Mouse (Mus musculus) CH12.LX (cell line): ENCODE results near the gene Stard8. TPM values are rescaled to one million over a fixed set of nuclear protein-coding genes. Genes with fewer than 3 reads are reported as not detected.
"Not testable (repeated sequence)": the region's sequence is repeated elsewhere in the genome, so short reads cannot be mapped to it uniquely, and the experiment has no call there.

Experiments used
- DNase-seq: peaks from one replicate; pipeline ENCODE4 v3.0.0-alpha.2; 2013; ENCODE audit errors: extremely low read depth
- H3K27ac ChIP-seq: 2 replicates; pipeline ENCODE4 v1.5.1; 2012; ENCODE audit warnings: low read depth, mild to moderate bottlenecking, control low read depth, moderate library complexity; ENCODE audit not compliant: insufficient read depth
- H3K27me3 ChIP-seq: replicated peaks from 2 replicates; pipeline ENCODE3; 2012; ENCODE audit warnings: inconsistent platforms
- H3K36me3 ChIP-seq, 2 experiments: replicated peaks in 1 of 2; 2 replicates each; pipeline versions ENCODE3 to v1.6.1; 2012; ENCODE audit warnings: inconsistent platforms in 1 of 2, low read length in 1 of 2, mild to moderate bottlenecking in 1 of 2, mixed read lengths in 1 of 2, moderate library complexity in 1 of 2; ENCODE audit not compliant: control insufficient read depth in 1 of 2, insufficient read depth in 1 of 2
- H3K4me1 ChIP-seq, 2 experiments: 2 replicates each; pipeline ENCODE4 v1.6.1; 2012; ENCODE audit warnings: inconsistent platforms in 1 of 2, moderate library complexity in 1 of 2; ENCODE audit not compliant: insufficient read depth in 2 of 2, control insufficient read depth in 1 of 2
- H3K4me2 ChIP-seq: 2 replicates; pipeline ENCODE4 v1.6.1; 2012; ENCODE audit warnings: low read depth, mild to moderate bottlenecking, control low read depth; ENCODE audit not compliant: poor library complexity, insufficient read depth, severe bottlenecking
- H3K4me3 ChIP-seq, 3 experiments: fragments of 150-350 bp in 1 of 3; sonication (generic) in 1 of 3; replicated peaks in 1 of 3; 2 replicates each; pipeline versions ENCODE3 to v1.5.1; 2011 to 2012; ENCODE audit warnings: low read depth in 2 of 3, low read length in 2 of 3, mild to moderate bottlenecking in 2 of 3, moderate library complexity in 2 of 3, control low read depth in 1 of 3, improper control_type of control experiment in 1 of 3, inconsistent platforms in 1 of 3, mixed read lengths in 1 of 3; ENCODE audit not compliant: poor library complexity in 1 of 3
- H3K79me2 ChIP-seq: replicated peaks from 2 replicates; pipeline ENCODE4 v1.6.1; 2012; ENCODE audit warnings: mild to moderate bottlenecking, moderate library complexity; ENCODE audit not compliant: control insufficient read depth, poor library complexity, insufficient read depth, severe bottlenecking; ENCODE audit errors: extremely low read depth
- H3K9ac ChIP-seq: 2 replicates; pipeline ENCODE4 v1.6.1; 2012; ENCODE audit warnings: low read depth, mild to moderate bottlenecking, control low read depth, moderate library complexity; ENCODE audit not compliant: insufficient read depth
- H3K9me3 ChIP-seq: replicated peaks from 2 replicates; pipeline ENCODE3; 2012; ENCODE audit warnings: low read length, inconsistent platforms, mixed read lengths
- HCFC1 ChIP-seq: IDR thresholded peaks from 2 replicates; pipeline ENCODE4 v1.6.1; 2012; ENCODE audit warnings: low read depth, mild to moderate bottlenecking, inconsistent platforms, low read length, improper control_type of control experiment
- MAX ChIP-seq: IDR thresholded peaks from 2 replicates; pipeline ENCODE4 v1.6.1; 2011; ENCODE audit warnings: low read length, improper control_type of control experiment
- NELFE ChIP-seq: IDR thresholded peaks from 2 replicates; pipeline ENCODE4 v1.6.1; 2011; ENCODE audit warnings: low read depth, low read length, improper control_type of control experiment
- POLR2AphosphoS2 ChIP-seq: IDR thresholded peaks from 2 replicates; pipeline ENCODE4 v1.6.1; 2011; ENCODE audit warnings: low read depth, low read length, improper control_type of control experiment
- SIN3A ChIP-seq: IDR thresholded peaks from 2 replicates; pipeline ENCODE4 v1.6.1; 2012; ENCODE audit warnings: low read length, improper control_type of control experiment, inconsistent platforms
- TBP ChIP-seq: conservative IDR thresholded peaks from 2 replicates; pipeline ENCODE4 v1.6.1; 2011; ENCODE audit warnings: low read depth, low read length, improper control_type of control experiment
- ZC3H11A ChIP-seq: IDR thresholded peaks from 2 replicates; pipeline ENCODE4 v1.6.1; 2012; ENCODE audit warnings: low read depth, mild to moderate bottlenecking, inconsistent platforms, low read length, improper control_type of control experiment
- ZNF384 ChIP-seq: IDR thresholded peaks from 2 replicates; pipeline ENCODE4 v1.6.1; 2012; ENCODE audit warnings: low read depth, low read length, improper control_type of control experiment, inconsistent platforms
- dilution Hi-C: fragments of 300-500 bp; cut with MboI; formaldehyde crosslinking; loops from 2 replicates; pipeline ENCODE4 v1.14.3; 2020; ENCODE audit warnings: low sequenced_read_pairs; ENCODE audit not compliant: extremely low pct_unique_long_range_greater_than_20kb, extremely low pct_ligation_motif_present
- in situ Hi-C: fragments of 300-500 bp; cut with MboI; formaldehyde crosslinking; loops from 3 replicates; pipeline ENCODE4 v1.14.3; 2019; ENCODE audit warnings: low sequenced_read_pairs, low pct_ligation_motif_present, low pct_unique_long_range_greater_than_20kb, mixed read lengths
- polyA plus RNA-seq: library from polyadenylated mRNA; unstranded; fragments of >175 nt; gene quantifications from 2 replicates; pipeline ENCODE4 v1.2.1, GENCODE M21; 2012; ENCODE audit warnings: low read depth; ENCODE audit not compliant: insufficient read length
- total RNA-seq, 2 experiments: library from RNA; depleted of rRNA; stranded (reverse); fragments of 300-350 nt in 1 of 2; fragments of >200 nt in 1 of 2; gene quantifications; 2 replicates each; pipeline ENCODE4 v1.2.3; 2012 to 2014

Gene Stard8
- total and polyA plus RNA-seq, 3 experiments = 0.17 to 0.35 (median 0.19) TPM

DNA sequence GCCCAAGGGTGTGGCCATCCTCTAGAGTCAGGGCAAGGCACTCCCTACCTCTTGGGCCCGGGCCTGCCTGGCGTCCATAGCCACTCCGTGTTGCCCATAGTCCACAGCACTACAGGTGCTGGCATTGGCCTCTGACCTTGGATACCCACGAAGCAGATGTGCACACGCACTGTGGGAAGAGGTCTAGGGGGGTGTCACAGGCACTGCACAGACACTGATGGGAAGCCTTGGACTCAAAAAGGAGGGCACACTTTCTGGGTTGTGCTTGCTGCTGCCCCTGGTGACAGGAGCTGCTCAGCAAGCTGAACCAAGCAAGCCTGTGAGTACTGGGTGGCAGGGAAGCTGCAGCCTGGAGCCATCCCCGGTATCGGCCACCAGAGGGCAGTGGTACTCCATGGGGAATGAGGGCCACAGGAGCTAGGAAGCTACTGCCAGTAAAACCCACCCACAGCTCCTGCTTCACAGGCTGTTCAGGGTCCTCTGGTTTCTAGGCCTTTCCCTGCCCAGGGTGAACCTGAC, 75.4 kb downstream of the Stard8 start:
- DNase-seq, H3K36me3 ChIP-seq, H3K9me3 ChIP-seq, H3K27ac ChIP-seq, H3K4me3 ChIP-seq, H3K9ac ChIP-seq, H3K79me2 ChIP-seq, H3K4me2 ChIP-seq, H3K4me1 ChIP-seq, in situ Hi-C loops, dilution Hi-C loops, H3K27me3 ChIP-seq: not testable (repeated sequence)

DNA sequence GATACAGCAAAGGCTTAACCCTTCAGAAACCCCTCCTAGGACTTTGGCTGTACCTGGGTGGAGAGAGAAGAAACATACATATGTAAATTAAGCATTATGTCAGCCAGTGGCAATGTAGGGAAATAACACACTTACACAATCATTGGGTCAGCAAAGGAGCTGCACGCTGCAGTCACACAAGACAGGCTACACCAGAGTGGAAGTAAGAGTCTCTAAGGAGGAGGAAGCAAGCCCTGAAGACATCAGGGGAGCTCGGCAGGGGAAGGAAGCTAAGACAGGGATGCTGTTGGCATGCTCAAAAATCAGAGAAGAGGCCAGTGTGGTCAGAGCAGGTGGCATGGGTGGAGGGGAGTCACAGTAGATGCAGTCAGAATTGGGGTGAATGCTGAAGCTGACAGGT, 89.7 kb downstream of the Stard8 start:
- Histone ChIP-seq H3K9me3 (no peaks in the 10 kb centered on the region), H3K4me3 (no peak overlapping the region), H3K79me2 (no peaks in the 10 kb centered on the region), H3K36me3 (no peaks in the 10 kb centered on the region), H3K4me2 (no peak overlapping the region), H3K27me3 (no peaks in the 10 kb centered on the region), H3K4me1 (no peaks in the 10 kb centered on the region), H3K27ac (no peak overlapping the region), H3K9ac (no peak overlapping the region)
- dilution Hi-C loops = no loop called here
- in situ Hi-C loops = no loop called here
- DNase-seq = no peak
- TF ChIP-seq HCFC1 = no peak
- no peak for TF ChIP-seq POLR2AphosphoS2
- no peak for TF ChIP-seq NELFE
- TF ChIP-seq ZNF384 = no peak
- no peak for TF ChIP-seq SIN3A
- TF ChIP-seq MAX = no peak
- no peak for TF ChIP-seq ZC3H11A
- no peak for TF ChIP-seq TBP

DNA sequence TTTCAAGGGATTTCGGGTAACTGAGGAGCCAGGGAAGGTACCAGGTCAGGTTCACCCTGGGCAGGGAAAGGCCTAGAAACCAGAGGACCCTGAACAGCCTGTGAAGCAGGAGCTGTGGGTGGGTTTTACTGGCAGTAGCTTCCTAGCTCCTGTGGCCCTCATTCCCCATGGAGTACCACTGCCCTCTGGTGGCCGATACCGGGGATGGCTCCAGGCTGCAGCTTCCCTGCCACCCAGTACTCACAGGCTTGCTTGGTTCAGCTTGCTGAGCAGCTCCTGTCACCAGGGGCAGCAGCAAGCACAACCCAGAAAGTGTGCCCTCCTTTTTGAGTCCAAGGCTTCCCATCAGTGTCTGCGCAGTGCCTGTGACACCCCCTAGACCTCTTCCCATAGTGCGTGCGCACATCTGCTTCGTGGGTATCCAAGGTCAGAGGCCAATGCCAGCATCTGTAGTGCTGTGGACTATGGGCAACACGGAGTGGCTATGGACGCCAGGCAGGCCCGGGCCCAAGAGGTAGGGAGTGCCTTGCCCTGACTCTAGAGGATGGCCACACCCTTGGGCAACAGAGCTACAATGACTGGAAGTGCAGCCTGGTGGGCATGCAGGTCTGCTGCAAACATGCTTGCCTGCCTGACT, 108.2 kb downstream of the Stard8 start:
- H3K27me3 ChIP-seq, H3K4me2 ChIP-seq, in situ Hi-C loops, H3K4me1 ChIP-seq, DNase-seq, H3K36me3 ChIP-seq, H3K9ac ChIP-seq, H3K9me3 ChIP-seq, H3K79me2 ChIP-seq, dilution Hi-C loops, H3K4me3 ChIP-seq, H3K27ac ChIP-seq: not testable (repeated sequence)
